Mouse (Mus musculus): ENCODE data around the gene Hnrnpdl. TPM values are rescaled to one million over a fixed set of nuclear protein-coding genes. Genes with fewer than 3 reads are reported as not detected.

The Hnrnpdl gene
- polyA plus RNA-seq (2014; fragmentation: Illumina TruSeq; extraction: RNeasy Lipid Tissue Mini Kit (QIAGEN cat#74804); ENCODE audit: low read depth, low replicate concordance): 669 TPM

DNA sequence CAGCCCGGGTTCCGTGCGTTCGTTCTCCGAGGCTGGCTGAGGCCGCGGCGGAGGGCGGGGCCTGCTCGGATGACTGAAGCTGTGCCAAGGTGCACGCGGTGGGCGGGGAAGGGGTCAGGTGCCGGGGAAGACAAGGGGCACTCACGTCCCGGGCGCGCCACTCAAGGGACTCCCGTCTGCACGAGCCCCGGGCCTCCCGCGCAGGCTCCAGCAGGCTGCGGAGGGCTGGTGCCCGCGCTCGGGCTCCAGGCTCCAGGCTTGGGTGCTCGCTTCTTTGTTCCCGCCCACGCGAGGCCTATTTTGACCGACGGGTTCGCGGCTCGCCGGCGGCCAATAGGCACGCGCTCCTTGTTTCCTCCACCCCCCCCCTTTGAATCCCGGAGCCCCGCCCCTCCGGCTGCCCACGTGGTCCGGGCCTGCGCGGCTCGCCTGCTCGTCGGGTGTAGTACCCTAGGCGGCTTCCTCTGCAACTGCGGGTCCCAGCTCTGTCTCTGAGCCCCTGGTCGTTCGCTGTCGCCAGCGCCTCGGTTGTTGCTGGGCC lies at the start of gene Hnrnpdl, which contains the start of gene Enoph1:
Gene Hnrnpdl, minus strand, starts transcription at position 63 of the 541 bp plus-strand sequence.
Gene Enoph1, plus strand, starts transcription at position 384 of the 541 bp plus-strand sequence.

Other genes with a start within 250 kb of the Hnrnpdl start
- not detected for gene Vamp9, start 133.4 kb downstream of the Hnrnpdl start, polyA plus RNA-seq (2014; fragmentation: Illumina TruSeq; extraction: RNeasy Lipid Tissue Mini Kit (QIAGEN cat#74804); ENCODE audit: low read depth, low replicate concordance)
- gene Hnrnpd, start 60.7 kb downstream of the Hnrnpdl start, polyA plus RNA-seq (2014; fragmentation: Illumina TruSeq; extraction: RNeasy Lipid Tissue Mini Kit (QIAGEN cat#74804); ENCODE audit: low read depth, low replicate concordance): 704 TPM
- gene 4930524J08Rik, start 60.6 kb downstream of the Hnrnpdl start, polyA plus RNA-seq (2014; fragmentation: Illumina TruSeq; extraction: RNeasy Lipid Tissue Mini Kit (QIAGEN cat#74804); ENCODE audit: low read depth, low replicate concordance): 1.2 TPM
- gene Enoph1, start 321 bp upstream of the Hnrnpdl start, polyA plus RNA-seq (2014; fragmentation: Illumina TruSeq; extraction: RNeasy Lipid Tissue Mini Kit (QIAGEN cat#74804); ENCODE audit: low read depth, low replicate concordance): 23.9 TPM
- gene Tmem150c, start 120.1 kb upstream of the Hnrnpdl start, polyA plus RNA-seq (2014; fragmentation: Illumina TruSeq; extraction: RNeasy Lipid Tissue Mini Kit (QIAGEN cat#74804); ENCODE audit: low read depth, low replicate concordance): 0.85 TPM